Mouse (Mus musculus) liver, postnatal 0 days (tissue): ENCODE data around the gene P2ry14.

Experiments
- CTCF ChIP-seq: sonication (generic); IDR thresholded peaks from 2 replicates; pipeline ENCODE4 v1.5.1; 2016; ENCODE audit warnings: antibody characterized with exemption, low read depth
- EP300 ChIP-seq: IDR thresholded peaks from 2 replicates; pipeline ENCODE4 v1.6.1; 2016; ENCODE audit warnings: antibody characterized with exemption, low read depth, mild to moderate bottlenecking

DNA sequence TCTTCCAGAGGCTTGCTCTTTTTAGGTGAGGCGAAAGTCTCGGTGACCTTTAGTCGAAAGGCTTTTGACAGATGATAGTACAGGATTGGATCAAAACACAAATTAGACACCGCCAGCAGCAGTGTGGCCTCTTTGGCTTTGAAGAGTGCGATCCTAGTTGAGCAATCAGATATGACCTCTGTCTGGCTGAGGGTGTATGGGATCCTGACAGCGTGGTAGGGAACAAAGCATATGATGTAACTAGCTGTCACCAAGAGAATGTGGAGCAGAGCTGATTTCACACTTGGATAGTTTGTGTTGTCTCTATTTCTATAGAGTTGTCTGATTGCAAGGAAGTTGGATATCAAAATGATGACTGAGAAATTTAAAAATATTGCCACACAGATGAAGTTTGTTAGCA, 56.0 kb downstream of the P2ry14 start:
- TF ChIP-seq CTCF (no peak), EP300 (no peak)
